Mouse (Mus musculus): Measurements from ENCODE around the gene Emilin1. TPM values are rescaled to one million over a fixed set of nuclear protein-coding genes. Genes with fewer than 3 reads are reported as not detected.

Gene Emilin1
- polyA plus RNA-seq, 1 experiment from 2014 or later: 59.7 TPM

DNA sequence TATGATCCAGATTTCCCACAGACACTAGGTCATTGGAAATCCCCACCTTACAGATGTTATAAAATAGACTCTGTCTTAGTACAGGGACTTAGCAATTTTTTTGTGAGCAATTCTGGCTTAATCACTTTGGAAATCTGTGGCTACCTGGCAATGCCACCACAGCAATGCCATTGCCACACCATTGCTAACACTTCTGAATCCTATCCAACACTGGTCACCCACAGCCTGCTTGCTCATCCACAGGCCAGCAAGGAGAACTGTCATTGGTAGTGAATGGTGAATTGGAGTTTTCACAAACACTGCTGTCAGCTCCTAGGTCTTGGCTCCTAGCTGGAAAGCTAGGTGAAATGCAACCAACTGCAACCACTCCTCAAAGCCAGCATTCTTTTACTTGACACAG is 2.7 kb upstream of the Emilin1 start:
- Histone ChIP-seq H3K4me3 (ENCODE audit: low read depth, low read length) (no peak overlapping the region), H3K36me3 (ENCODE audit: control insufficient read depth, insufficient read depth, low read length) (no peaks in the 10 kb centered on the region), H3K9ac (ENCODE audit: low read length) (no peak overlapping the region), H3K4me1 (ENCODE audit: control insufficient read depth, insufficient read depth, low read length) (peaks cover 23% of the 10 kb centered on the region), H3K4me2 (ENCODE audit: low read depth) (no peak overlapping the region), H3K9me3 (ENCODE audit: control insufficient read depth, low read length) (no peaks in the 10 kb centered on the region), H3K27ac (ENCODE audit: low read depth, low read length) (no peak overlapping the region), H3K27me3 (ENCODE audit: control insufficient read depth, insufficient read depth, low read length) (no peaks in the 10 kb centered on the region)
- ATAC-seq (ENCODE audit: insufficient read depth, low FRiP score, low TSS enrichment) (no peak), DNase-seq (ENCODE audit: low spot score) (no peak)

- Histone ChIP-seq H3K27me3 (ENCODE audit: control insufficient read depth, insufficient read depth, low read length) (no peaks in the 10 kb centered on the region), H3K27ac (ENCODE audit: low read depth, low read length) (peak overlapping the region; percentile 87), H3K9ac (ENCODE audit: low read length) (no peak overlapping the region), H3K4me3 (ENCODE audit: low read depth, low read length) (no peak overlapping the region), H3K4me2 (ENCODE audit: low read depth) (no peak overlapping the region), H3K4me1 (ENCODE audit: control insufficient read depth, insufficient read depth, low read length) (peaks cover 19% of the 10 kb centered on the region), H3K36me3 (ENCODE audit: control insufficient read depth, insufficient read depth, low read length) (no peaks in the 10 kb centered on the region; the same call in 1 of the 2 replicates), H3K9me3 (ENCODE audit: control insufficient read depth, low read length) (no peaks in the 10 kb centered on the region)
- no peak for DNase-seq (ENCODE audit: low spot score)
- ATAC-seq (ENCODE audit: insufficient read depth, low FRiP score, low TSS enrichment): no peak
- 74% methylated on average over 5 of the region's 5 CpGs for WGBS
Measured at GRCm38 (mm10) chr5:30912156-30912555, 1.0 kb upstream of the Emilin1 start.

DNA sequence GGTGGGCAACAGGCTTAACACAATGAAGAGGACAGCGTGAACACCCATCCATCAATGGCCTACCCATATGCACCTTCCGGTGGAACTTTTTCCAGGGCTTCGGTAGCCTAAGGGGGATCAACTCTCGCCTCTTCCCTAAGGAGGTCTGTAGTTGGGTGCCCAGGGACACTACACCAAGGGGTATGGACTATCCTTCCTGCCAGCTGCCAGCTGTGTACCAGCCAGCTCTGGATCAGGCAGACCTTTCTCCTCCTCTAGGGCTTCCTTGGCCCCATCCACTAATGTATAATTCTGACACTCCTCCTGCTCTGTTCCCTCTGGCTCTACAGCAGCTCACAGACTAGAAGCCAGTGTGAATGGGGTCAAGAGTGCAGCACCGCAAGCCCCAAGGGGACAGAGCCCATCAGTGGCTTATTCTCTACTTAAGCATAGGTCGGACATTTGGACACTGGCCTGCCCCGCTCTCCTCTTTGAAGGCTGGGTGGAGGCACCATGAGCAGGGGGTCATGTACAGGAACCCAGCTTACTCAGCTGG is 966 bp downstream of the Emilin1 start:
- peak; percentile 22 for DNase-seq (ENCODE audit: low spot score)
- Histone ChIP-seq H3K36me3 (ENCODE audit: control insufficient read depth, insufficient read depth, low read length) (peaks cover 4% of the 10 kb centered on the region; the same call in 1 of the 2 replicates), H3K9ac (ENCODE audit: low read length) (peak overlapping the region; percentile 35), H3K9me3 (ENCODE audit: control insufficient read depth, low read length) (no peaks in the 10 kb centered on the region), H3K4me2 (ENCODE audit: low read depth) (peak overlapping the region; percentile 52), H3K4me1 (ENCODE audit: control insufficient read depth, insufficient read depth, low read length) (peaks cover 15% of the 10 kb centered on the region), H3K27me3 (ENCODE audit: control insufficient read depth, insufficient read depth, low read length) (no peaks in the 10 kb centered on the region), H3K4me3 (ENCODE audit: low read depth, low read length) (peak overlapping the region; percentile 33), H3K27ac (ENCODE audit: low read depth, low read length) (peak overlapping the region; percentile 87)
- WGBS: 77% methylated on average over 7 of the region's 7 CpGs
- no peak for ATAC-seq (ENCODE audit: insufficient read depth, low FRiP score, low TSS enrichment)

DNA sequence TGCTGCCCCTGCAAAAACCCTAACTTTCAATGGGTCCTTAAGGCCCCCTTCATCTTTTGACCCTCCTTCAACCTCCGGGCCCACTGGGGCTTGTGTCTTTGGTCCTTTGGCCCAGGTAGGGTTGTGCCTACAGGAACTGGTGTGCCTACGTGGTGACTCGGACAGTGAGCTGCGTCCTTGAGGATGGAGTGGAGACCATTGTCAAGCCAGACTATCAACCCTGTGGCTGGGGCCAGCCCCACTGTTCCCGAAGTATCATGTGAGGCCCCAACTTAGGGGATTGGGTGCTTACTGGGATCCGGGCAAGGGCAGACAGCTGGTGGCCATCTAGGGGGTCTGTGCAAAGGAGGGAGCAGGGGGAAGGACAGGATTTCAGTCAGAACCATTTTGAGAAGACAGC is 1.6 kb downstream of the Emilin1 start:
- Histone ChIP-seq H3K9ac (ENCODE audit: low read length) (no peak overlapping the region), H3K27me3 (ENCODE audit: control insufficient read depth, insufficient read depth, low read length) (no peaks in the 10 kb centered on the region), H3K4me2 (ENCODE audit: low read depth) (peak overlapping the region; percentile 52), H3K4me1 (ENCODE audit: control insufficient read depth, insufficient read depth, low read length) (peaks cover 15% of the 10 kb centered on the region), H3K36me3 (ENCODE audit: control insufficient read depth, insufficient read depth, low read length) (peaks cover 4% of the 10 kb centered on the region; the same call in 1 of the 2 replicates), H3K4me3 (ENCODE audit: low read depth, low read length) (peak overlapping the region; percentile 33), H3K9me3 (ENCODE audit: control insufficient read depth, low read length) (no peaks in the 10 kb centered on the region), H3K27ac (ENCODE audit: low read depth, low read length) (no peak overlapping the region; the same call in 1 of the 2 replicates)
- WGBS: 71% methylated on average over 6 of the region's 6 CpGs
- DNase-seq (ENCODE audit: low spot score) (no peak), ATAC-seq (ENCODE audit: insufficient read depth, low FRiP score, low TSS enrichment) (no peak)

DNA sequence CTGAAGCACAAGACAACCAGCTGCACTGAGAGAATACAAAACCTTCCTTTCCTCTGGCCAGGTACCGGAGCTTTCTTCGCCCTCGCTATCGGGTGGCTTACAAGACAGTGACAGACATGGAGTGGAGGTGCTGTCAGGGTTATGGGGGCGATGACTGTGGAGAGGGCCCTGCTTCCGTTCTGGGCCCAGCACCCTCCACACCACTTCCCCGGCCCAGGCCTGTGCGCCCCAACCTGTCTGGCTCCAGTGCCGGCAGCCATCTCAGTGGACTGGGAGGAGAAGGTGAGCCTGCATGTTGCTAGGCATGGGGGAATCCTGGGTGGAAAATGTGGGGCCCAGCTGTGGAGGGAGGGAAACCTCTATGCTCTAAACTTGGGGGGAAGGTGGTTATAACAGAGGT is 2.3 kb downstream of the Emilin1 start:
- DNase-seq (ENCODE audit: low spot score) (no peak), ATAC-seq (ENCODE audit: insufficient read depth, low FRiP score, low TSS enrichment) (peak; percentile 54)
- no peak overlapping the region; the same call in 1 of the 2 replicates for H3K27ac ChIP-seq (ENCODE audit: low read depth, low read length)
- 0 out of 2 replicates have a peak overlapping the region, but pooled peaks have one; percentile 30 for H3K9ac ChIP-seq (ENCODE audit: low read length)
- WGBS: 73% methylated on average over 9 of the region's 9 CpGs
- H3K36me3 ChIP-seq (ENCODE audit: control insufficient read depth, insufficient read depth, low read length): peaks cover 4% of the 10 kb centered on the region; the same call in 1 of the 2 replicates
- peaks cover 15% of the 10 kb centered on the region for H3K4me1 ChIP-seq (ENCODE audit: control insufficient read depth, insufficient read depth, low read length)
- peak overlapping the region; percentile 52 for H3K4me2 ChIP-seq (ENCODE audit: low read depth)
- no peaks in the 10 kb centered on the region for H3K27me3 ChIP-seq (ENCODE audit: control insufficient read depth, insufficient read depth, low read length)
- H3K4me3 ChIP-seq (ENCODE audit: low read depth, low read length): peak overlapping the region; percentile 33; the same call in 1 of the 2 replicates
- H3K9me3 ChIP-seq (ENCODE audit: control insufficient read depth, low read length): no peaks in the 10 kb centered on the region

- peak; percentile 86 for DNase-seq (ENCODE audit: low spot score)
- Histone ChIP-seq H3K27me3 (ENCODE audit: control insufficient read depth, insufficient read depth, low read length) (no peaks in the 10 kb centered on the region), H3K27ac (ENCODE audit: low read depth, low read length) (no peak overlapping the region), H3K36me3 (ENCODE audit: control insufficient read depth, insufficient read depth, low read length) (peaks cover 4% of the 10 kb centered on the region; the same call in 1 of the 2 replicates), H3K4me1 (ENCODE audit: control insufficient read depth, insufficient read depth, low read length) (peaks cover 15% of the 10 kb centered on the region), H3K9me3 (ENCODE audit: control insufficient read depth, low read length) (no peaks in the 10 kb centered on the region), H3K4me2 (ENCODE audit: low read depth) (peak overlapping the region; percentile 23), H3K4me3 (ENCODE audit: low read depth, low read length) (0 out of 2 replicates have a peak overlapping the region, but pooled peaks have one; percentile 33), H3K9ac (ENCODE audit: low read length) (no peak overlapping the region)
- 8% methylated on average over 7 of the region's 7 CpGs for WGBS
- peak; percentile 85 for ATAC-seq (ENCODE audit: insufficient read depth, low FRiP score, low TSS enrichment)
Measured at GRCm38 (mm10) chr5:30915974-30916433, 2.8 kb downstream of the Emilin1 start.

- H3K4me1 ChIP-seq (ENCODE audit: control insufficient read depth, insufficient read depth, low read length): peaks cover 18% of the 10 kb centered on the region
- WGBS: 93% methylated on average over 9 of the region's 9 CpGs
Measured at GRCm38 (mm10) chr5:30916841-30917240, 3.6 kb downstream of the Emilin1 start.

DNA sequence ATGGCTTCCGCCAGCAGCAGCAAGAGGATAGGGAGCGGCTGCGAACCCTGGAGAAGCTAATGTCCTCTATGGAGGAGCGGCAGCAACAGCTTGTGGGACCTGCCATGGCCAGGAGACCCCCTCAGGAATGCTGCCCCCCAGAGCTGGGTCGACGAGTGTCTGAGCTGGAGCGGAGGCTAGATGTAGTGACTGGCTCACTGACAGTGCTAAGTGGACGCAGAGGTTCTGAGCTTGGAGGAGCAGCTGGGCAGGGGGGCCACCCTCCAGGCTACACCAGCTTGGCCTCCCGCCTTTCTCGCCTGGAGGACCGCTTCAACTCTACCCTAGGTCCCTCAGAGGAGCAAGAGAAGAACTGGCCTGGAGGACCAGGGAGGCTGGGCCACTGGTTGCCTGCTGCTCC is 4.1 kb downstream of the Emilin1 start:
- Histone ChIP-seq H3K4me2 (ENCODE audit: low read depth) (no peak overlapping the region), H3K9me3 (ENCODE audit: control insufficient read depth, low read length) (no peaks in the 10 kb centered on the region), H3K4me3 (ENCODE audit: low read depth, low read length) (no peak overlapping the region), H3K4me1 (ENCODE audit: control insufficient read depth, insufficient read depth, low read length) (peaks cover 22% of the 10 kb centered on the region), H3K27me3 (ENCODE audit: control insufficient read depth, insufficient read depth, low read length) (no peaks in the 10 kb centered on the region), H3K27ac (ENCODE audit: low read depth, low read length) (no peak overlapping the region), H3K9ac (ENCODE audit: low read length) (no peak overlapping the region), H3K36me3 (ENCODE audit: control insufficient read depth, insufficient read depth, low read length) (peaks cover 4% of the 10 kb centered on the region; the same call in 1 of the 2 replicates)
- WGBS: 87% methylated on average over 11 of the region's 11 CpGs
- ATAC-seq (ENCODE audit: insufficient read depth, low FRiP score, low TSS enrichment) (no peak), DNase-seq (ENCODE audit: low spot score) (no peak)

More at GRCm38 (mm10) chr5:30916841-30917240, 3.6 kb downstream of the Emilin1 start:
- H3K4me3 ChIP-seq (ENCODE audit: low read depth, low read length): no peak overlapping the region
- H3K27ac ChIP-seq (ENCODE audit: low read depth, low read length): no peak overlapping the region
- peaks cover 4% of the 10 kb centered on the region; the same call in 1 of the 2 replicates for H3K36me3 ChIP-seq (ENCODE audit: control insufficient read depth, insufficient read depth, low read length)
- no peak overlapping the region for H3K4me2 ChIP-seq (ENCODE audit: low read depth)
- H3K9me3 ChIP-seq (ENCODE audit: control insufficient read depth, low read length): no peaks in the 10 kb centered on the region
- DNase-seq (ENCODE audit: low spot score) (no peak), ATAC-seq (ENCODE audit: insufficient read depth, low FRiP score, low TSS enrichment) (no peak)
- H3K27me3 ChIP-seq (ENCODE audit: control insufficient read depth, insufficient read depth, low read length): no peaks in the 10 kb centered on the region
- H3K9ac ChIP-seq (ENCODE audit: low read length): no peak overlapping the region
